Mouse (Mus musculus) forebrain, embryonic 10.5 days (tissue): Measurements from ENCODE around the gene Spred3. TPM values are rescaled to one million over a fixed set of nuclear protein-coding genes. Genes with fewer than 3 reads are reported as not detected.
A peak's percentile ranks its signal among the peaks of the same experiment; 100 is the strongest.

Experiments used
- DNase-seq: peaks from one replicate; pipeline ENCODE4 v3.0.0-alpha.2; 2017; ENCODE audit warnings: low spot score; ENCODE audit errors: extremely low spot score
- H3K27ac ChIP-seq: fragments of 300-500 bp; sonication (generic); 2 replicates; pipeline ENCODE4 v1.5.1; 2016; ENCODE audit warnings: mild to moderate bottlenecking
- H3K27me3 ChIP-seq: fragments of 300-500 bp; sonication (generic); 2 replicates; pipeline ENCODE4 v1.6.1; 2016; ENCODE audit warnings: mild to moderate bottlenecking; ENCODE audit not compliant: poor library complexity, severe bottlenecking
- H3K36me3 ChIP-seq: fragments of 300-500 bp; sonication (generic); replicated peaks from 2 replicates; pipeline ENCODE4 v1.6.1; 2016; ENCODE audit warnings: mild to moderate bottlenecking, moderate library complexity
- H3K4me1 ChIP-seq: fragments of 300-500 bp; sonication (generic); 2 replicates; pipeline ENCODE4 v1.6.1; 2016
- H3K4me3 ChIP-seq: fragments of 300-500 bp; sonication (generic); 2 replicates; pipeline ENCODE4 v1.5.1; 2016; ENCODE audit warnings: mild to moderate bottlenecking, moderate library complexity
- H3K9me3 ChIP-seq: fragments of 300-500 bp; sonication (generic); 2 replicates; pipeline ENCODE4 v1.6.1; 2016; ENCODE audit warnings: mild to moderate bottlenecking, moderate library complexity
- WGBS: fragments of 180-500 bp; shearing (Covaris S2); methylation state at CpG from one replicate; pipeline ENCODE4 v1.1.7; 2016; 5-methylcytosine and 5-hydroxymethylcytosine counted together
- polyA plus RNA-seq: library from polyadenylated mRNA; unstranded; fragments of >200 nt; fragmentation: Nextera tagmentation; extraction: Ambion mirVana; gene quantifications from 2 replicates; pipeline ENCODE4 v1.2.1, GENCODE M21; 2016

Gene Spred3
- polyA plus RNA-seq, 1 experiment from 2014 or later: 5.4 TPM

- Histone ChIP-seq H3K4me1 (peaks cover 21% of the 10 kb centered on the region), H3K36me3 (no peaks in the 10 kb centered on the region), H3K4me3 (peak within 1 kb of the TSS; percentile 53), H3K9me3 (no peaks in the 10 kb centered on the region), H3K27me3 (peaks cover 37% of the 10 kb centered on the region), H3K27ac (peak within 1 kb of the TSS; percentile 41)
- DNase-seq: no peak
- WGBS: 1% methylated on average over 19 of the region's 20 CpGs
Measured at GRCm38 (mm10) chr7:29134693-29135386, 35.4 kb downstream of the Spred3 start, which contains the start of gene Rasgrp4. Gene Rasgrp4, plus strand, starts transcription at chr7:29134851.

- no peak for DNase-seq
- H3K27ac ChIP-seq: no peak overlapping the region
- 2% methylated on average over 4 of the region's 4 CpGs for WGBS
Measured at GRCm38 (mm10) chr7:29134230-29134629, 36.0 kb downstream of the Spred3 start.

GRCm38 (mm10) chr7:29128725-29129124, 41.5 kb downstream of the Spred3 start:
- Histone ChIP-seq H3K27ac (no peak overlapping the region), H3K27me3 (peaks cover 16% of the 10 kb centered on the region), H3K4me3 (no peak overlapping the region), H3K4me1 (peaks cover 20% of the 10 kb centered on the region), H3K36me3 (no peaks in the 10 kb centered on the region), H3K9me3 (no peaks in the 10 kb centered on the region)
- 31% methylated on average over 2 of the region's 2 CpGs for WGBS
- DNase-seq: no peak

More at GRCm38 (mm10) chr7:29134230-29134629, 36.0 kb downstream of the Spred3 start:
- Histone ChIP-seq H3K36me3 (no peaks in the 10 kb centered on the region), H3K4me3 (peak overlapping the region; percentile 53), H3K9me3 (no peaks in the 10 kb centered on the region), H3K27me3 (peaks cover 37% of the 10 kb centered on the region), H3K4me1 (peaks cover 21% of the 10 kb centered on the region)

GRCm38 (mm10) chr7:29126173-29126915, 43.9 kb downstream of the Spred3 start:
- DNase-seq: peak; percentile 61
- 41% methylated on average over 7 of the region's 7 CpGs for WGBS
- no peak overlapping the region for H3K27ac ChIP-seq
- no peak overlapping the region for H3K4me3 ChIP-seq
- H3K4me1 ChIP-seq: peaks cover 24% of the 10 kb centered on the region
- H3K36me3 ChIP-seq: no peaks in the 10 kb centered on the region
- no peaks in the 10 kb centered on the region for H3K9me3 ChIP-seq
- peaks cover 17% of the 10 kb centered on the region for H3K27me3 ChIP-seq

- peaks cover 24% of the 10 kb centered on the region for H3K4me1 ChIP-seq
- peak; percentile 78 for DNase-seq
- peak within 1 kb of the TSS; percentile 54 for H3K4me3 ChIP-seq
- 0% methylated on average over 16 of the region's 16 CpGs for WGBS
- peaks cover 17% of the 10 kb centered on the region for H3K27me3 ChIP-seq
- no peaks in the 10 kb centered on the region for H3K9me3 ChIP-seq
- H3K27ac ChIP-seq: peak within 1 kb of the TSS; percentile 72; the same call in 1 of the 2 replicates
- no peaks in the 10 kb centered on the region for H3K36me3 ChIP-seq
Measured at GRCm38 (mm10) chr7:29124970-29125369, 45.2 kb downstream of the Spred3 start, which contains the start of gene Ryr1. Gene Ryr1, minus strand, starts transcription at chr7:29125179.

- peaks cover 25% of the 10 kb centered on the region for H3K4me1 ChIP-seq
- H3K27ac ChIP-seq: no peak overlapping the region
- no peaks in the 10 kb centered on the region for H3K9me3 ChIP-seq
- 56% methylated on average over 5 of the region's 5 CpGs for WGBS
- no peaks in the 10 kb centered on the region for H3K36me3 ChIP-seq
- no peak for DNase-seq
- H3K27me3 ChIP-seq: peaks cover 17% of the 10 kb centered on the region
- peak overlapping the region; percentile 54 for H3K4me3 ChIP-seq
Measured at GRCm38 (mm10) chr7:29123531-29124358, 46.5 kb downstream of the Spred3 start.

- 92% methylated on average over 9 of the region's 9 CpGs for WGBS
- Histone ChIP-seq H3K9me3 (no peaks in the 10 kb centered on the region), H3K36me3 (no peaks in the 10 kb centered on the region), H3K4me1 (peaks cover 34% of the 10 kb centered on the region), H3K27ac (no peak overlapping the region), H3K4me3 (no peak overlapping the region), H3K27me3 (peaks cover 17% of the 10 kb centered on the region)
- DNase-seq: no peak
Measured at GRCm38 (mm10) chr7:29122821-29123220, 47.4 kb downstream of the Spred3 start.

- Histone ChIP-seq H3K4me3 (no peak overlapping the region), H3K27ac (no peak overlapping the region), H3K36me3 (no peaks in the 10 kb centered on the region), H3K27me3 (peaks cover 10% of the 10 kb centered on the region), H3K9me3 (no peaks in the 10 kb centered on the region), H3K4me1 (peaks cover 24% of the 10 kb centered on the region)
- 64% methylated on average over 1 of the region's 1 CpGs for WGBS
- DNase-seq: no peak
Measured at GRCm38 (mm10) chr7:29119526-29119925, 50.7 kb downstream of the Spred3 start.

- H3K36me3 ChIP-seq: no peaks in the 10 kb centered on the region
- WGBS: 11% methylated on average over 18 of the region's 18 CpGs
- H3K4me1 ChIP-seq: peaks cover 12% of the 10 kb centered on the region
- H3K4me3 ChIP-seq: no peak overlapping the region; the same call in 1 of the 2 replicates
- H3K9me3 ChIP-seq: no peaks in the 10 kb centered on the region
- DNase-seq: no peak
- no peak overlapping the region for H3K27ac ChIP-seq
- no peaks in the 10 kb centered on the region; the same call in 1 of the 2 replicates for H3K27me3 ChIP-seq
Measured at GRCm38 (mm10) chr7:29118142-29118851, 51.9 kb downstream of the Spred3 start.

- peak overlapping the region; percentile 41 for H3K4me3 ChIP-seq
- 31% methylated on average over 38 of the region's 38 CpGs for WGBS
- H3K9me3 ChIP-seq: no peaks in the 10 kb centered on the region
- H3K4me1 ChIP-seq: peaks cover 12% of the 10 kb centered on the region
- H3K27ac ChIP-seq: peak overlapping the region; percentile 72
- peak; percentile 42 for DNase-seq
- no peaks in the 10 kb centered on the region for H3K36me3 ChIP-seq
- H3K27me3 ChIP-seq: peaks cover 23% of the 10 kb centered on the region
Measured at GRCm38 (mm10) chr7:29108992-29109955, 60.9 kb downstream of the Spred3 start.
